Mouse (Mus musculus) adrenal gland (tissue): Measurements from ENCODE around the gene Atxn7.

ENCODE experiments used
- intact Hi-C: fragments of 180-260 bp; cut with DNase I; formaldehyde crosslinking; loops from one replicate; pipeline ENCODE4 v1.15.1; 2025

Gene Atxn7

GRCm38 (mm10) chr14:13977498-13977897, 16.3 kb downstream of the Atxn7 start:
- intact Hi-C loops = no loop called here

GRCm38 (mm10) chr14:13981286-13981685, 20.0 kb downstream of the Atxn7 start:
- intact Hi-C loops = loop anchor here (5.0 kb wide), 1 partner anchor 116 kb away; no protein-coding TSS in a partner anchor

- intact Hi-C loops = loop anchor here (5.0 kb wide), 1 partner anchor 115 kb away; no protein-coding TSS in a partner anchor
These were observed 20.9 kb downstream of the Atxn7 start for GRCm38 (mm10) chr14:13982174-13982573.

- intact Hi-C loops = no loop called here
These were observed 27.2 kb downstream of the Atxn7 start for GRCm38 (mm10) chr14:13988397-13988796.

- intact Hi-C loops = no loop called here
These were observed 29.5 kb downstream of the Atxn7 start for GRCm38 (mm10) chr14:13990741-13991140.

GRCm38 (mm10) chr14:13995206-13996097, 34.2 kb downstream of the Atxn7 start:
- intact Hi-C loops = no loop called here

GRCm38 (mm10) chr14:14002771-14003170, 41.5 kb downstream of the Atxn7 start:
- intact Hi-C loops = no loop called here

- intact Hi-C loops = loop anchor here (5.0 kb wide), 1 partner anchor 47 kb away; the partner anchor contains the start of genes Atxn7 and Thoc7
These were observed 48.5 kb downstream of the Atxn7 start for GRCm38 (mm10) chr14:14009712-14010111.

GRCm38 (mm10) chr14:14012383-14013251, 51.4 kb downstream of the Atxn7 start:
- intact Hi-C loops = loop anchor here (5.0 kb wide), 1 partner anchor 50 kb away; the partner anchor contains the start of genes Atxn7 and Thoc7

- intact Hi-C loops = loop anchor here (5.0 kb wide), 1 partner anchor 51 kb away; the partner anchor contains the start of genes Atxn7 and Thoc7
These were observed 52.0 kb downstream of the Atxn7 start for GRCm38 (mm10) chr14:14013252-14013711.

- intact Hi-C loops = loop anchor here (5.0 kb wide), 1 partner anchor 53 kb away; the partner anchor contains the start of genes Atxn7 and Thoc7
These were observed 53.6 kb downstream of the Atxn7 start for GRCm38 (mm10) chr14:14014636-14015375.

GRCm38 (mm10) chr14:14019155-14019894, 58.1 kb downstream of the Atxn7 start:
- intact Hi-C loops = no loop called here

GRCm38 (mm10) chr14:14021244-14021643, 60.0 kb downstream of the Atxn7 start:
- intact Hi-C loops = no loop called here

GRCm38 (mm10) chr14:14025870-14026269, 64.6 kb downstream of the Atxn7 start:
- intact Hi-C loops = no loop called here

- intact Hi-C loops = no loop called here
These were observed 69.4 kb downstream of the Atxn7 start for GRCm38 (mm10) chr14:14030621-14031020.

- intact Hi-C loops = no loop called here
These were observed 71.6 kb downstream of the Atxn7 start for GRCm38 (mm10) chr14:14032842-14033241.

- intact Hi-C loops = no loop called here
These were observed 75.1 kb downstream of the Atxn7 start for GRCm38 (mm10) chr14:14036352-14036751.

- intact Hi-C loops = no loop called here
These were observed 77.0 kb downstream of the Atxn7 start for GRCm38 (mm10) chr14:14038233-14038632.

GRCm38 (mm10) chr14:14042336-14042735, 81.1 kb downstream of the Atxn7 start:
- intact Hi-C loops = no loop called here

GRCm38 (mm10) chr14:14054386-14054785, 93.1 kb downstream of the Atxn7 start:
- intact Hi-C loops = no loop called here
